Comparison of ENCODE assay signal across 19 mouse cellular contexts in genomic region chr15:101485911-101486635, GRCm38 (mm10). TPM values are rescaled to one million over a fixed set of nuclear protein-coding genes. Genes with fewer than 3 reads are reported as not detected.
DNase-seq lines count a peak whose midpoint lies in the region; ATAC-seq and TF ChIP-seq lines count a peak whose summit lies in the region.
"Had no signal": no experiment of that assay in that cellular context is flagged by ENCODE, and none has a peak within 500 bp of the region (broad histone marks: within the 10 kb centered on the region; RNA-seq: fewer than 3 reads in every experiment).

No protein-coding gene starts in this region.

- H3K4me3 ChIP-seq in left cerebral cortex, adult 2 months: no peak overlapping the region
- H3K4me3 ChIP-seq: erythroblast, embryonic 14.5 days; heart, embryonic 10.5 days; lung, embryonic 15.5 days; neural tube, embryonic 12.5 days had no signal

- no peak overlapping the region for H3K27ac ChIP-seq in left cerebral cortex, adult 2 months
- H3K27ac ChIP-seq: lung, embryonic 15.5 days; neural tube, embryonic 12.5 days had no signal

- TF ChIP-seq CTCF in left cerebral cortex, adult 2 months (IDR thresholded peaks at IDR 0.05): no peak

- no peak for DNase-seq in frontal cortex, postnatal 10 days (ENCODE audit: low spot score in 2 of 2)
- peak; percentile 12 for DNase-seq in T-cell, adult 2 months (ENCODE audit: low spot score)
- DNase-seq in left cerebral cortex, adult 2 months (ENCODE audit: extremely low spot score in 1 of 2, low spot score in 2 of 2): peak; percentile 18 to 35
- DNase-seq in telencephalon, adult 2 months (ENCODE audit: low read depth, low spot score): peak; percentile 43
- DNase-seq in heart, postnatal 25 days (ENCODE audit: low spot score): no peak
- DNase-seq in adipocyte (ENCODE audit: low spot score): no peak
- DNase-seq in kidney, adult 18-20 months: no peak
- DNase-seq: cerebellum, adult 8-10 months; embryo, embryonic 11 days; kidney, adult 8-10 months; liver had no signal

- peak; percentile 98 for ATAC-seq in frontal cortex, adult (ENCODE audit: low TSS enrichment)

- intact Hi-C loops in left cerebral cortex, adult 2 months (cut with DNase I): no loop called here
- intact Hi-C loops in heart, postnatal 25 days (cut with DNase I): no loop called here

RNA-seq across cellular contexts. Expression of gene Krt83, which starts 5.2 kb away (rescaled TPM):
- not detected for total RNA-seq in left cerebral cortex, adult 2 months (2021)
- not detected for total RNA-seq in heart, postnatal 25 days (2021)
- total RNA-seq: ES-E14; hematopoietic stem cell, adult 5-6 weeks; layer of hippocampus, adult 8-10 months had no signal

RNA-seq across cellular contexts. Expression of gene Krt86, which starts 12.8 kb away (rescaled TPM):
- not detected for total RNA-seq in left cerebral cortex, adult 2 months (2021)
- total RNA-seq in heart, postnatal 25 days (2021): not detected
- total RNA-seq: ES-E14; hematopoietic stem cell, adult 5-6 weeks; layer of hippocampus, adult 8-10 months had no signal

RNA-seq across cellular contexts. Expression of gene Krt81, which starts 22.5 kb away (rescaled TPM):
- not detected for total RNA-seq in left cerebral cortex, adult 2 months (2021)
- total RNA-seq in heart, postnatal 25 days (2021): not detected
- total RNA-seq: ES-E14; hematopoietic stem cell, adult 5-6 weeks; layer of hippocampus, adult 8-10 months had no signal

RNA-seq across cellular contexts. Expression of gene Gm49425, which starts 31.0 kb away (rescaled TPM):
- total RNA-seq in left cerebral cortex, adult 2 months (2021): not detected
- total RNA-seq in heart, postnatal 25 days (2021): not detected
- total RNA-seq: ES-E14; hematopoietic stem cell, adult 5-6 weeks; layer of hippocampus, adult 8-10 months had no signal

RNA-seq across cellular contexts. Expression of gene Krt88, which starts 38.5 kb away (rescaled TPM):
- not detected for total RNA-seq in left cerebral cortex, adult 2 months (2021)
- total RNA-seq in heart, postnatal 25 days (2021): not detected
- total RNA-seq: ES-E14; hematopoietic stem cell, adult 5-6 weeks; layer of hippocampus, adult 8-10 months had no signal

Comparison
In these comparisons a context has a peak if more than half of its experiments do, and no peak if none do; other contexts are left out.
1. DNase-seq: peak in T-cell, adult 2 months (single experiment), left cerebral cortex, adult 2 months (2 of 2) and telencephalon, adult 2 months (single experiment); none in frontal cortex, postnatal 10 days (0 of 2), heart, postnatal 25 days (single experiment), adipocyte (single experiment) and kidney, adult 18-20 months (single experiment).